Comparison of ENCODE assay signal across 26 mouse cellular contexts in genomic region chr6:57503662-57504379, GRCm38 (mm10). TPM values are rescaled to one million over a fixed set of nuclear protein-coding genes. Genes with fewer than 3 reads are reported as not detected.
DNase-seq lines count a peak whose midpoint lies in the region; ATAC-seq and TF ChIP-seq lines count a peak whose summit lies in the region.
"Had no signal": no experiment of that assay in that cellular context is flagged by ENCODE, and none has a peak within 500 bp of the region (broad histone marks: within the 10 kb centered on the region; RNA-seq: fewer than 3 reads in every experiment).

No protein-coding gene starts in this region.

- TF ChIP-seq POLR2A in lung, adult 2 months (IDR thresholded peaks at IDR 0.05; ENCODE audit: borderline replicate concordance, extremely low read depth, low read depth, low read length): no peak

- H3K4me2 ChIP-seq in liver, embryonic 12.5 days: 0 out of 2 replicates have a peak overlapping the region, but pooled peaks have one; percentile 20
- H3K4me2 ChIP-seq in liver, embryonic 13.5 days: no peak overlapping the region
- H3K4me2 ChIP-seq: forebrain, embryonic 13.5 days; heart, embryonic 13.5 days; hindbrain, embryonic 15.5 days had no signal

- no peaks in the 10 kb centered on the region for H3K9me3 ChIP-seq in liver, embryonic 12.5 days (replicated peaks)
- no peaks in the 10 kb centered on the region for H3K9me3 ChIP-seq in liver, embryonic 13.5 days (replicated peaks)
- H3K9me3 ChIP-seq: forebrain, embryonic 10.5 days; forebrain, embryonic 13.5 days; G1E; heart, embryonic 10.5 days; heart, embryonic 13.5 days; hindbrain, embryonic 15.5 days had no signal

- TF ChIP-seq CTCF in lung, adult 2 months (IDR thresholded peaks at IDR 0.05; ENCODE audit: insufficient read depth, low read length): no peak

- H3K9ac ChIP-seq in liver, embryonic 12.5 days: no peak overlapping the region
- H3K9ac ChIP-seq in liver, embryonic 13.5 days: no peak overlapping the region
- H3K9ac ChIP-seq: forebrain, embryonic 13.5 days; heart, embryonic 13.5 days; hindbrain, embryonic 15.5 days had no signal

- no peaks in the 10 kb centered on the region for H3K27me3 ChIP-seq in liver, embryonic 12.5 days (replicated peaks)
- H3K27me3 ChIP-seq in liver, embryonic 13.5 days: no peaks in the 10 kb centered on the region
- H3K27me3 ChIP-seq: CH12.LX; forebrain, embryonic 13.5 days; heart, embryonic 13.5 days; hindbrain, embryonic 15.5 days had no signal

- DNase-seq in liver: no peak
- no peak for DNase-seq in liver, embryonic 13.5 days
- no peak for DNase-seq in left cerebral cortex, adult 11 months (ENCODE audit: low spot score)
- no peak for DNase-seq in lung, adult 2 months
- DNase-seq: adrenal gland, adult 2 months; adrenal gland, postnatal 14 days; B cell, adult 2 months; cerebellum, adult 18-20 months; cerebellum, adult 9-11 months; cerebellum, postnatal 25 days; embryo, embryonic 11 days; gastrocnemius, postnatal 10 days; gastrocnemius, postnatal 36 days; heart, adult 2 months; heart, postnatal 14 days; heart, postnatal 4 days had no signal

- no peaks in the 10 kb centered on the region for H3K36me3 ChIP-seq in liver, embryonic 12.5 days
- H3K36me3 ChIP-seq in liver, embryonic 13.5 days: no peaks in the 10 kb centered on the region
- H3K36me3 ChIP-seq: forebrain, embryonic 10.5 days; G1E; heart, embryonic 10.5 days had no signal

- 24% methylated on average over 3 of the region's 3 CpGs for WGBS in liver, embryonic 12.5 days (ENCODE audit: insufficient replicate concordance)
- WGBS in liver, embryonic 13.5 days (ENCODE audit: insufficient replicate concordance): 28% methylated on average over 3 of the region's 3 CpGs
- 47% methylated on average over 3 of the region's 3 CpGs for WGBS in lung, adult 2 months

- ATAC-seq in liver, embryonic 12.5 days: peak; percentile 78
- ATAC-seq in liver, embryonic 13.5 days (ENCODE audit: low read depth): peak; percentile 86
- ATAC-seq in megakaryocyte progenitor cell, adult 5-6 weeks (replicated peaks; ENCODE audit: poor library complexity): peak; percentile 50; the same call in 1 of the 2 replicates
- ATAC-seq: forebrain, embryonic 13.5 days; forebrain, embryonic 16.5 days had no signal

- H3K4me1 ChIP-seq in liver, embryonic 12.5 days: peaks cover 14% of the 10 kb centered on the region
- peaks cover 12% of the 10 kb centered on the region for H3K4me1 ChIP-seq in liver, embryonic 13.5 days (replicated peaks)
- H3K4me1 ChIP-seq in lung, adult 2 months (ENCODE audit: control insufficient read depth, insufficient read depth, low read length): no peaks in the 10 kb centered on the region
- H3K4me1 ChIP-seq: forebrain, embryonic 10.5 days; forebrain, embryonic 13.5 days; heart, embryonic 10.5 days; heart, embryonic 13.5 days; hindbrain, embryonic 15.5 days had no signal

- H3K27ac ChIP-seq in liver, embryonic 12.5 days: no peak overlapping the region
- no peak overlapping the region for H3K27ac ChIP-seq in liver, embryonic 13.5 days
- H3K27ac ChIP-seq: forebrain, embryonic 10.5 days; forebrain, embryonic 13.5 days; heart, adult 2 months; heart, embryonic 10.5 days; heart, embryonic 13.5 days; hindbrain, embryonic 15.5 days had no signal

- no peak overlapping the region for H3K4me3 ChIP-seq in liver, embryonic 12.5 days
- H3K4me3 ChIP-seq in liver, embryonic 13.5 days (replicated peaks): no peak overlapping the region
- H3K4me3 ChIP-seq in lung, adult 2 months (replicated peaks; ENCODE audit: extremely low read depth, low read depth, low read length): no peak overlapping the region
- H3K4me3 ChIP-seq: forebrain, embryonic 10.5 days; forebrain, embryonic 13.5 days; heart, adult 2 months; heart, embryonic 10.5 days; heart, embryonic 13.5 days; hindbrain, embryonic 15.5 days had no signal

RNA-seq across cellular contexts. Expression of gene Ppm1k, which starts 31.4 kb away (rescaled TPM):
- 2.2 and 2.9 TPM in 2 replicates for polyA plus RNA-seq in liver, embryonic 12.5 days (2016; fragmentation: Nextera tagmentation; extraction: Ambion mirVana)
- polyA plus RNA-seq in liver, embryonic 13.5 days (2015; fragmentation: Nextera tagmentation; extraction: Ambion mirVana): 2.5 and 2.7 TPM in 2 replicates
- 5.3 TPM in 2 replicates for total RNA-seq in megakaryocyte progenitor cell, adult 5-6 weeks (2015)
- 8.0 and 18.4 TPM in 2 replicates for total RNA-seq in megakaryocyte progenitor cell, adult 5-6 weeks (2017)
- polyA plus RNA-seq in lung, adult 2 months (2012; rRNA removed): 1.5 and 2.9 TPM in 2 replicates
